Mouse (Mus musculus) hindbrain, embryonic 14.5 days (tissue): ENCODE data around the gene Agpat4. TPM values are rescaled to one million over a fixed set of nuclear protein-coding genes. Genes with fewer than 3 reads are reported as not detected.

Experiments
- ATAC-seq: fragments of 200-750 bp; cut with Nextera tagmentation; 2 replicates; pipeline ENCODE4 v1.8.0; 2017; ENCODE audit warnings: moderate number of reproducible peaks, mild to moderate bottlenecking, moderate TSS enrichment, moderate library complexity; ENCODE audit not compliant: low FRiP score
- DNase-seq: peaks from one replicate; pipeline ENCODE4 v3.0.0-alpha.2; 2015; ENCODE audit warnings: low spot score
- H3K27ac ChIP-seq: fragments of 300-500 bp; sonication (generic); 2 replicates; pipeline ENCODE4 v1.5.1; 2014; ENCODE audit warnings: mild to moderate bottlenecking, moderate library complexity
- H3K27me3 ChIP-seq: fragments of 300-500 bp; sonication (generic); 2 replicates; pipeline ENCODE4 v1.6.1; 2014; ENCODE audit warnings: mild to moderate bottlenecking, low read length, mixed read lengths; ENCODE audit not compliant: control insufficient read depth, insufficient read depth
- H3K36me3 ChIP-seq: fragments of 300-500 bp; sonication (generic); replicated peaks from 2 replicates; pipeline ENCODE4 v1.6.1; 2014; ENCODE audit not compliant: control insufficient read depth, insufficient read depth
- H3K4me1 ChIP-seq: fragments of 300-500 bp; sonication (generic); replicated peaks from 2 replicates; pipeline ENCODE4 v1.6.1; 2014; ENCODE audit warnings: antibody characterized with exemption, low read length, mixed read lengths; ENCODE audit not compliant: control insufficient read depth, insufficient read depth
- H3K4me2 ChIP-seq: fragments of 300-500 bp; sonication (generic); replicated peaks from 2 replicates; pipeline ENCODE4 v1.6.1; 2014; ENCODE audit warnings: mild to moderate bottlenecking, moderate library complexity
- H3K4me3 ChIP-seq: fragments of 300-500 bp; sonication (generic); replicated peaks from 2 replicates; pipeline ENCODE4 v1.5.1; 2014; ENCODE audit warnings: mild to moderate bottlenecking, low read length
- H3K9ac ChIP-seq: fragments of 300-500 bp; sonication (generic); 2 replicates; pipeline ENCODE4 v1.6.1; 2014
- H3K9me3 ChIP-seq: fragments of 300-500 bp; sonication (generic); 2 replicates; pipeline ENCODE4 v1.6.1; 2016; ENCODE audit warnings: low read length; ENCODE audit not compliant: control insufficient read depth
- WGBS: fragments of 180-500 bp; shearing (Covaris S2); extraction: QIAGEN DNeasy Blood & Tissue Kit; methylation state at CpG from one replicate; pipeline ENCODE4 v1.1.7; 2014; 5-methylcytosine and 5-hydroxymethylcytosine counted together
- polyA plus RNA-seq: library from polyadenylated mRNA; unstranded; fragments of >200 nt; fragmentation: Nextera tagmentation; extraction: Ambion mirVana; gene quantifications from 2 replicates; pipeline ENCODE4 v1.2.1, GENCODE M21; 2014

Agpat4 gene
- polyA plus RNA-seq, 1 experiment from 2014 or later, result 38.2 TPM

GRCm38 (mm10) chr17:12230167-12230566, 111.7 kb downstream of the Agpat4 start:
- no peaks in the 10 kb centered on the region for H3K4me1 ChIP-seq
- no peak overlapping the region for H3K4me3 ChIP-seq
- no peak for DNase-seq
- H3K4me2 ChIP-seq, result no peak overlapping the region
- H3K36me3 ChIP-seq, result peaks cover 81% of the 10 kb centered on the region
- no peak overlapping the region for H3K9ac ChIP-seq
- WGBS, result 71% methylated on average over 6 of the region's 6 CpGs
- no peaks in the 10 kb centered on the region for H3K27me3 ChIP-seq
- peak; percentile 61; the same call in 1 of the 2 replicates for ATAC-seq
- no peak overlapping the region for H3K27ac ChIP-seq
- H3K9me3 ChIP-seq, result no peaks in the 10 kb centered on the region

GRCm38 (mm10) chr17:12231087-12231486, 112.6 kb downstream of the Agpat4 start:
- Histone ChIP-seq H3K36me3 (peaks cover 90% of the 10 kb centered on the region), H3K27ac (no peak overlapping the region), H3K4me3 (no peak overlapping the region), H3K27me3 (no peaks in the 10 kb centered on the region), H3K9me3 (no peaks in the 10 kb centered on the region), H3K4me2 (no peak overlapping the region), H3K4me1 (no peaks in the 10 kb centered on the region), H3K9ac (no peak overlapping the region)
- DNase-seq (no peak), ATAC-seq (no peak)
- 95% methylated on average over 7 of the region's 7 CpGs for WGBS

- no peak overlapping the region for H3K9ac ChIP-seq
- DNase-seq, result no peak
- no peak overlapping the region for H3K4me3 ChIP-seq
- no peaks in the 10 kb centered on the region for H3K27me3 ChIP-seq
- WGBS, result 100% methylated on average over 6 of the region's 6 CpGs
- H3K4me1 ChIP-seq, result no peaks in the 10 kb centered on the region
- H3K36me3 ChIP-seq, result peaks cover 91% of the 10 kb centered on the region
- no peaks in the 10 kb centered on the region for H3K9me3 ChIP-seq
- H3K4me2 ChIP-seq, result no peak overlapping the region
- no peak overlapping the region for H3K27ac ChIP-seq
- no peak for ATAC-seq
Observed at GRCm38 (mm10) chr17:12232724-12233123, 114.2 kb downstream of the Agpat4 start.

- H3K4me3 ChIP-seq, result no peak overlapping the region
- H3K27me3 ChIP-seq, result no peaks in the 10 kb centered on the region
- H3K9ac ChIP-seq, result no peak overlapping the region
- DNase-seq (no peak), ATAC-seq (no peak)
- H3K36me3 ChIP-seq, result peaks cover 82% of the 10 kb centered on the region
- 95% methylated on average over 3 of the region's 3 CpGs for WGBS
- no peak overlapping the region for H3K4me2 ChIP-seq
- no peaks in the 10 kb centered on the region for H3K9me3 ChIP-seq
- H3K27ac ChIP-seq, result no peak overlapping the region
- no peaks in the 10 kb centered on the region for H3K4me1 ChIP-seq
Observed at GRCm38 (mm10) chr17:12240701-12241100, 122.2 kb downstream of the Agpat4 start.

GRCm38 (mm10) chr17:12249783-12250504, 131.4 kb downstream of the Agpat4 start:
- Histone ChIP-seq H3K4me2 (no peak overlapping the region), H3K36me3 (peaks cover 72% of the 10 kb centered on the region), H3K27me3 (no peaks in the 10 kb centered on the region), H3K4me1 (no peaks in the 10 kb centered on the region), H3K9ac (no peak overlapping the region), H3K4me3 (no peak overlapping the region), H3K27ac (no peak overlapping the region), H3K9me3 (peaks cover 13% of the 10 kb centered on the region)
- 98% methylated on average over 19 of the region's 19 CpGs for WGBS
- ATAC-seq (no peak), DNase-seq (no peak)

GRCm38 (mm10) chr17:12250581-12250980, 132.1 kb downstream of the Agpat4 start:
- Histone ChIP-seq H3K9ac (no peak overlapping the region), H3K4me3 (no peak overlapping the region), H3K4me2 (no peak overlapping the region), H3K36me3 (peaks cover 78% of the 10 kb centered on the region), H3K9me3 (peaks cover 13% of the 10 kb centered on the region), H3K4me1 (no peaks in the 10 kb centered on the region), H3K27me3 (no peaks in the 10 kb centered on the region), H3K27ac (no peak overlapping the region)
- no peak for ATAC-seq
- no peak for DNase-seq
- 99% methylated on average over 9 of the region's 9 CpGs for WGBS

- H3K36me3 ChIP-seq, result peaks cover 91% of the 10 kb centered on the region
- 96% methylated on average over 11 of the region's 11 CpGs for WGBS
- no peak overlapping the region for H3K4me2 ChIP-seq
- H3K27me3 ChIP-seq, result no peaks in the 10 kb centered on the region
- DNase-seq, result no peak
- no peaks in the 10 kb centered on the region for H3K4me1 ChIP-seq
- no peak for ATAC-seq
- no peak overlapping the region for H3K27ac ChIP-seq
- no peak overlapping the region for H3K9ac ChIP-seq
- no peak overlapping the region for H3K4me3 ChIP-seq
- H3K9me3 ChIP-seq, result peaks cover 13% of the 10 kb centered on the region
Observed at GRCm38 (mm10) chr17:12256142-12256541, 137.6 kb downstream of the Agpat4 start.

GRCm38 (mm10) chr17:12258517-12258916, 140.0 kb downstream of the Agpat4 start:
- Histone ChIP-seq H3K4me2 (no peak overlapping the region), H3K9me3 (no peaks in the 10 kb centered on the region), H3K9ac (no peak overlapping the region), H3K4me3 (no peak overlapping the region), H3K4me1 (no peaks in the 10 kb centered on the region), H3K27me3 (no peaks in the 10 kb centered on the region), H3K27ac (no peak overlapping the region), H3K36me3 (peaks cover 79% of the 10 kb centered on the region)
- ATAC-seq (no peak), DNase-seq (no peak)
- WGBS, result 83% methylated on average over 6 of the region's 6 CpGs

- DNase-seq (no peak), ATAC-seq (no peak)
- no peak overlapping the region for H3K9ac ChIP-seq
- H3K36me3 ChIP-seq, result peaks cover 64% of the 10 kb centered on the region
- H3K27ac ChIP-seq, result no peak overlapping the region
- no peaks in the 10 kb centered on the region for H3K27me3 ChIP-seq
- no peaks in the 10 kb centered on the region for H3K9me3 ChIP-seq
- 92% methylated on average over 8 of the region's 8 CpGs for WGBS
- H3K4me2 ChIP-seq, result no peak overlapping the region
- H3K4me1 ChIP-seq, result no peaks in the 10 kb centered on the region
- H3K4me3 ChIP-seq, result no peak overlapping the region
Observed at GRCm38 (mm10) chr17:12259957-12260356, 141.5 kb downstream of the Agpat4 start.

- ATAC-seq, result no peak
- Histone ChIP-seq H3K9ac (no peak overlapping the region), H3K4me3 (no peak overlapping the region), H3K27me3 (no peaks in the 10 kb centered on the region), H3K4me1 (peaks cover 10% of the 10 kb centered on the region), H3K27ac (no peak overlapping the region), H3K9me3 (no peaks in the 10 kb centered on the region), H3K36me3 (peaks cover 50% of the 10 kb centered on the region), H3K4me2 (no peak overlapping the region)
- no peak for DNase-seq
- 93% methylated on average over 7 of the region's 7 CpGs for WGBS
Observed at GRCm38 (mm10) chr17:12261376-12261775, 142.9 kb downstream of the Agpat4 start.
